Mouse (Mus musculus) megakaryocyte, embryonic 14.5 days (primary cell): ENCODE data around the gene Tulp3.

ENCODE experiments used
- FLI1 ChIP-seq: IDR thresholded peaks from 2 replicates; pipeline ENCODE4 v1.6.1; 2012; ENCODE audit warnings: low read length, inconsistent platforms, mixed read lengths
- GATA1 ChIP-seq: IDR thresholded peaks from 3 replicates; pipeline ENCODE4 v1.6.1; 2012; ENCODE audit warnings: mixed read lengths, low read length, inconsistent platforms, borderline replicate concordance

DNA sequence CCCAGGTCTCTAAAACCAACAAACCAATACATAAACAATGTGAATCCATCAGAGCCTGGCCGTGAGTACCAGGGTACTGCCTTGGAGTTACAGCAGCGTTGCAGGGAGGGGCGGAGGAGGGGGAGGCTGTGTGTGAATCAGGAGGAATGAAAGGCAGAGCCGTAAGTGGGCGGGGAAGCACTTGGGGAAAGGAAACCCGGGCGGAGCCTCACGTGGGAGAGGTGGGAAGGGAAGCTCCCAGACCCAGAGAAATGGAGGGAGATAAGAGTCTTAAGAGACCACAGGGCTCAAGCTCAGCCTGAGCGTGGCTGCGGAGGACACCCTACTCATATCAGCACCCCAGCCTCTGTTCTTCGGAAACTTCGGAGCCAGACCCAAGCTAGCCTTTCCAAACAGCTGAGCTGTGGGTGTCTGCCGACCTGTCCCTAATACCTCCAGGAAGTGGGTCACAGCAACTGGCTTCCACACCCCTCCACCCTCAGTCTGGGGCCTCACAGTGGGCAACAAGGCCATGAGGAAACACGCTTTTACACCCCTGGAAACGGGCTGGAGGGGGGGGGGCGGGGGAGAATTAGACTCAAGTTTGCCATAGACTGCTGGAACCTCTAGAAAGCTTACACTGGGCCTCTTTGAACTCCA is 69.7 kb downstream of the Tulp3 start:
- TF ChIP-seq GATA1, result no peak
- no peak for TF ChIP-seq FLI1
